Mouse (Mus musculus): ENCODE measurements at regions not wholly inside any gene's neighbourhood (a gene's known extent, or its start where the extent isn't known, plus 50 kb on each side); places are given as distances from the start of the nearest gene placed in this dataset.

DNA sequence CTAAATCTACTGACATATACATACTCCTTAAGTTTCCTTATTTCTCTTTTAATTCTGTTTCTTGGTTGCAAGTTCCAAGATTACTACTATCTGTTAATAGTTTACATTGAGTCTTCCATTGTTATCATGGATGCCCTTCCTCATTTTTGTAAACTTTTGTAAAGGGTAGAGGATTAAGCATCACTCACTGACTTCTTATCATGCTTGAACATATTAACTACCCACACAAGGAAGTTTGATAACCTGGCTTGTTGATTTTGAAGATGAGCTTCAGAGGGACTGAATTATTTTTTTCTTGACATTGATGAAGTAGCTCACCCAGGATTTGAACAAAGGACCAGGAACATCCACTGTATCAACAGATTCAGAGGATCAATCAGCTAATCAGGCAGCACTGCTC, 162.8 kb upstream of the Fam98a start:
- no peak for DNase-seq (ENCODE audit: low spot score)

DNA sequence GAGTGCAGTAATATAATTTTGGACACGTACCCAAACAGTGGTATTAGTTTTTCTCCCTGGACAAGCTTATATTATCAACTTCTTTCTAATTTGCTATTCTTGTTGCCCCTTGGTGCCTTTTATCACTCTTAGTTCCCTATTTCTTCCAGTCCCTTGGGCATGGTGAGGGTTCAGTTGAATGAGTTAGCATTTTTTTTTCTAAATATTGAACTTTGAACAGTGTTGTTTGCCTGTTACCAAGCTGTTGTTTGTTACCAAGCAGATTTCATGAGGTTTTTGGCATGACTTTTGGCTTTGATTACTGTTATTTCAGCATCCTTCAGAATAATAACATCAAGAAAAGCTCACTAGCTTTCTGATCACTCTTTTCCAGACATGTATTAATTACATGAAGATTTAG, 162.3 kb upstream of the Fam98a start:
- DNase-seq (ENCODE audit: low spot score): no peak

DNA sequence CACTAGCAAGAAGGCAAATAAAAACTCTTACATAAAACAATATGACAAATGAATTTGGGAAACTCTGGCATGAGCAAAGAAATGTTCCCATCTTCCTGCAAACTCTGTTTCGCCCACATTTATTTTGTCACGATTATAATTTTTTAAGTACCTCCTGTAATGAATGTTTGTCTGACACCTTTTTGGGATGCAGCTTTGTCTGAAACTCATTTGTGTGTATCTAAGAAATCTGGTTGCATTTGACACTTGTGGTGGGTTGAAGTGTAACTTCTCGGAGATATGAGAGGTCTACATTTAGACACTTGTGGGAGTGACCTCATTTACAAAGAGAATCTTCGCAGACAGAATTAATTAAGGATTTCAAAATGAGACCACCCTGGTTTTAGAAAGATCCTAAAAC, 155.9 kb upstream of the Fam98a start:
- no peak for DNase-seq (ENCODE audit: low spot score)

DNA sequence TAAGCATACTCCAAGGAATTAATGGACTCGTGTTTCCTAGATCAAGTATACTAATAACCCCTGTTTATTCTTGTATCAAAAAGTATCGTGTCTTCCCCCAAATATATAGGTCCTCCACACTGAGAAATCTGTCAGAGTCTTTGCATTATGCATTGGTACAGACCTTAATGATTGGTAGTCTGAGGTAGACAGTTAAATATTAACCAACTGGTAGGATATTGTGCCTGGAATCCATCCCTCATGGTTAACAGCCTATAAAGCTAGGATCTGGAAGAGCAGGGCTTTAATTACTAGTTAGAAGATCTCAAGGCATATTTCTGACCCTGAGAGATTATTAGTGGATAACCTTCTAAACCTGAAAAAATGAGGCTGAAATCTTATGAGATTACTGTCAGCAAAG, 153.6 kb upstream of the Fam98a start:
- DNase-seq (ENCODE audit: low spot score): no peak

DNA sequence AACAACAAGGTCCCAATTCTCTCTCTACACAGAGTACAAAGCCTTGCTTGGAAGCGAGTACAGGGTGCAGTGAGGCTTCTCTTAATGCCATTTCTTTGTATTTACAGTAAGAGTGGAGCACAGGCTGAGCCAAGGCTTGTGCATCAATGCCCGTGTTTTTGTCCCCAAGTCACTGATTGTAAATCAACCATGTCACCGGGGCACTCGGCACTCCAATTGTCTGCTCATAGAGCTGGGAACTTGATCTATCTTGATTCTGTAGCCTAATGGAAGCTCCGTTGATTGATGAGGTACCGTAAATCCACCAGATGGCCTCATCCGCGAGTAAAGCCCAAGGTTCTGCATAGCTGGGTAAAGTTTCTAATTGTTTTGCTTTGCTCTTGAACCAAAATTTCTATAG, 152.1 kb upstream of the Fam98a start:
- no peak for DNase-seq (ENCODE audit: low spot score)

DNA sequence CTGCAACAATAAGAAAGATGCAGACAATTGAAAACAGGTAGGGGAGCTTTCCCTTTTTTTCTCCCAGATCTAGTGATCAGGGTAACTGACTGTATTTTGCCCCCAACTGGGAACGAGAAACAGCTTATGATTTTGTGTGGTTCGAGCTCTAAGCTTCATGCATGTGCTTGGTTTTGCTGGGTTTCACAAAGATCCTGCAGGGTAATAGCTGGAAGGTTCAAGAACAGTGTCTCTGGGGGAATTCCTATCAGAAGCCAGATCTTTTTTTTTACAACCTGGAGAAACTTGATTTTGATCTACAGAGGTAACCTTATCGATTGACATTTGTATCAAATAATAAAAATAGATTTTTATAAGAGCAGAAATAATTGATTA, 145.0 kb upstream of the Fam98a start:
- no peak for DNase-seq (ENCODE audit: low spot score)

DNA sequence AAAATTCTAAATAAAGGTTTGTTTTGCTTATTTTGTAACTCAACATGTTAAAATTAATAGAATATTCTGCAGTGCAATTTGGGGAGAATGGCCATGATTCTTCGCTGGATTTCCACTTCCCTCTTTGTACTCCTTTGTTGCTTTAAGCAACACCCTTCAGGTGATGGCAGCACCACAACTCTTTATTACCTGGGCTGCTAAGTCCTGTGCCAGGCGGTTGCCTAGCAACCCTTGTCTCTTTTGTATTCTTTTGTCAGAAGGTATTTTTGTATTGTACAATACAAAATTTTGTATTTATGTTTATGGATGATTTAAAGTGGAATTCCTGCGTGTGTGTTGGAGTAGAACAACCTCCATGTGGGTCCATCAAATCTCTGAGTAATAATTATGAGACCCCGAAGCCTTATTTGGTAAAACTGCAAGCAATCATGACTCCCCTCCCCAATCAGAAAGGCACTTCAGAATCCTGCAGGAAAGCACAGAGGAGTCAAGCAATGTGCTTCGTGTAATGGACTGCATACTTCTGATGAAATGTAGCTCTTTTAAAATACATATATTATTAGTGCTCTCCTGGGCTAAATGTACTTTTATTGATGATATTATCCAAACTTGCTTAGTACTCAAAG, 144.5 kb upstream of the Fam98a start:
- no peak for DNase-seq (ENCODE audit: low spot score)

DNA sequence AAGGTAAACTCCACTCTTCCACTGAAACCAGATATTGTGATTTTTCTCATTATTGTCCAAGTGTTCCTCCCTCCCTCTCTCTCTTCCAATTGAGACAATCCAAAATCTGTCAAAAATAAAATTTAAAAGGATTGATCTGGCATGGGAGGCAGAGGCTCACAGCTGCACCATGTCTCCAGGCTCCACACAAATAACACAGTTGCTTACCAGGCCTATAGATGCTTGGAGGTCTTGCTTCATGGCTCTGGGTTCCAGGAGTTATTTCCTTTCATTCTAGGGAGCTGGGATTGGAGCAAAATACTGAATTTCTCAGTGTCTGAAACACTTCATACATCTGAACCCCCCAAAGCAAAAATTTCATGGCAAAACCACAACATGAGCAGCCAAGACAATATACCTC, 134.2 kb upstream of the Fam98a start:
- DNase-seq (ENCODE audit: low spot score): no peak

DNA sequence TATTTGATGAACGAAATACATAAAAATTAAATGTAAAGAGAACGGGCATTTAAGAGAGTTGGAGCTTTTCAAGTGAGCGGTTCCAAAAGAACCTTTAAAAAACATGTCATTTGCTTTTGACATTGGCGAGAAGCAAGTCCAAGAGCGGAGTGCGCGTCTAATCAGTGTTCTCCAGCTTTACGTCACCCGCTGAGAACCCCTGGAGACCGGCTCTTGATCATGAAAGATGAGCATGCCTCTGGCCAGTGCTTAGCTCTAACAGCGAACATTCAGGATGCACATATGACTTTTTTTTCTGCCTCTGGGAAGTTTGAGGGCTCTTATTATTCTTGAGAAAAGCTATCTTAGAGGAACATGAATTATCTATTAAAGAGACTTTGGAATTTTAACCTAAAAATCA, 95.2 kb upstream of the Fam98a start:
- DNase-seq (ENCODE audit: low spot score): no peak

DNA sequence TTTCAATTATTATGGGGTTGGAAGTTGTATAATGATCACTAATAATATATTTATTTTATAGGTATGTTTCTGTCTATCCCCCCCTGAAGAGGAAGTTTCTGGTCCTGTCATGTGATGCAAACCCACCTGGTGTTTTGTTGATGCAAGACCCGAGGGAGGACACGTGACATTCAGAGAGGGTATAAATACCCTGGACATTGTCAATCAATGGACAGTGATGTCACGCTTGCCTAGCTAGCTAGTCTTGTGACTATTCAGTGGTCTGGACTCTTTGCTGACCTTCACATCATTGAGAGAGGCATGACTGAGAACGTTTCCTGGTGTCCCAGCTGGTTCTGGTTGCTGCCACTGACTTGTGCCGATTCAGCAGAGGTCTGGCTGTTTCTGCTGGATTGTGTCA, 93.0 kb upstream of the Fam98a start:
- DNase-seq (ENCODE audit: low spot score): no peak

DNA sequence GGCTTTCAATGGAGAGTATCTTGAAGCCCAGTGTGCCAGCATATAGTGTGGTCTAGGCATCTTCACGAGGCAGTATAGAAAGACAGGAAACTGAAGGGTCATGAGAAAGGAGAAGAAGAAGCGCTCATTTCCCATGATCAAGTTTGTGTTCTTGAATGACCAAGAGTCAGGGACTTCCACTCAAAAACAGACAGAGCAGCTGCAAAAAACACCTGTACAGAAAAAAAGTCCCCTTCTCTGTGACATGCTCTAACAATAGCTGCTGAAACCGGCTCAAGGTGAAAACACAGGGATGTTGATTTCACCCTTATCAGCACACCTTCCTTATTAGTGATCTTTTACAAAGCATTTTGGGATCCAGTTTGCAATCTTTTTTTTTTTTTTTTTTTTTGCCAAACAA, 90.6 kb upstream of the Fam98a start:
- no peak for DNase-seq (ENCODE audit: low spot score)

DNA sequence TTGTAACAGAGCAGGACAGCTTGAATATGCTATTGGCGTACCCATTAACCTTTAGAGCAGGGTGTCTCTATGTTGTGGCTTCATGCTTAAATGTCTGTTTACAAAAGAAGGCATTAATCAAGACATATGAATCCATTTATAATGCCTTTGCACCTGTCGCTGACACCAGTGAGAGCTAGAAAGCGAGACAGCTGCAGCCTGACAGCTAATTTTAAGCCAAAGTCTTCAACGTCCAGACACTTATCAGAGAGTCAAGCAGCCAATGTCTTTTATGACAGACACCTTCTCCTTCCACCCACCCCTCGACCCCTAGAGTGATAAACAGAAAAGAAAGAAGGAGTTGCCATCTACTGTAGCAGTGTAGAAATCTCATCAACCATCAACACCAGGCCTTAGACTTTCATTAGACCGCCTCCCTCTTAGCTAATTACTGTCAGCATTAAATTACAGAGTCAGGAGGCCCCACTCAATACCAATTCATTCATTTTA, 89.3 kb upstream of the Fam98a start:
- DNase-seq (ENCODE audit: low spot score): no peak

DNA sequence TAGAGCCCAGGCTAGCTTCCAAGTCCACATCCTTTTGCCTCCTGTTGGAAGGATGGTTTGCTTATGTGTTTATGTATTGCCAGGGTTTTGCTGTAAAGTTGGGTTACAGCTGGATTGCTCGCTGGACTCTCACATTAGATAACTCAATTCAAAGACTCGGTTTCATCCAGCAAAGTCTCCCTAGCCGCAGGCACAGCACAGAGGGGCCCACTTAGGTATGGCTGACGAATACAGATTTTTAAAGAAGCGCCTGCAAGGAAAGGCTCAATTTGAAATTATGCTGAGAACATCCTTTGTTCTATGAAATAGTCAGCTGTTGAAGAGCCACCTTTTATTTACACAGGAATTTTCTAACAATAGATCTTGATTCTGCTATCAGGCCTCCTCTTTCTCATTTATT, 88.8 kb upstream of the Fam98a start:
- DNase-seq (ENCODE audit: low spot score): no peak

DNA sequence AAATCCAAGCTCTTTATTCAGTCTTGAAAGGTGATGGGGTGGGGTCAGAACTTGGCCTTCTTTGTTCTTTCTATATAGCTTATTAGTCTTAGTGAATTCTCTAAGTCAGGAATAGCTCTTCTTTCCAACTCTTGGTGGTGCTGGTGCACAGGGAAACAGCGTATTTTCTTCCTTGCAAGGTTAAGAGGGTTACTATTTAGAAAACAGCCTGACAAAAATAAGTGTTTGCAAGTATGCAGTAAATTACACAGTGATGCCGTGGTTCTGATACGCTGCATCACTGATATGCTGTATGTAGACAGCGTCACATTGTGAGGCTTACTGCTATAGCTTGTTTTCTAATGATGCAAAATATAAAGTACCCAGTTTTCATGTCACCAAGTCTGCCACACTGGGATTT, 78.1 kb upstream of the Fam98a start:
- no peak for DNase-seq (ENCODE audit: low spot score)

DNA sequence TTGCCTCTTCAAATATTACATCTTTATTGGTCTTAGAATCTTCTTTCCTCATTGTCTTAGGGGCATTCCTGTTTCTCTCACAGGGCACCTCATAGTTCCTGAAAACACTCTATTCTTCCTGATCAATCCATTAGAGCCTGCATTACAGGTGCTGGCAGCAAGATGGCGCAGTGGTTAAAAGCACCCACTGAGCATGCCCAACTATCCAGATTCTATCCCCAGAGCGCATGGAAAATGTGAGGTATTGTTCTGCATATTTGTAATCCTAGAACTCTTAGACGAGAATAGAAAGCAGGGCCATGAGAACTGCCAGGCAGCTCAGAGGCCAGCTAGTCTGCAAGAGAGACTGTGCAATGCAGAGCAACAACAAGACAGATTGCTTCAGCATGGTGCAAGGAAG, 67.7 kb upstream of the Fam98a start:
- DNase-seq (ENCODE audit: low spot score): no peak

DNA sequence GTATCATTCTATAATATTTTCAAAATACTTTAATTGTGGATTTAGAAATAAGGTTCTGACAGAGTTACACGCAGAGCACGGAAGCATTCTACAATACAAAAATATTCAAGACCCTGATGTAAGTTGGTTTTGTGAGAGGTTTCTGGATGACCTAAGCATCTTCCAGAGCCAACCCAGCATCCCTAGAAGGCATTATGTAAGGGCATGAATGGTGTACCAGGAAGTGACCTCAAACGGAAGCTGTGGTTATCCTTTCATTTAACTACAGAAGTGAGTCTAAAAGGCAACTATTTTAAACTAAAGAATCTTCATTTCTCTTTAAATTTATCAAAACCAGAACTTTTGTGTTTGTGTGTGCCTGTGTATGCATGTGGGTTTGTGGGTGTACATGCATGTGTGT, 66.8 kb upstream of the Fam98a start:
- DNase-seq (ENCODE audit: low spot score): no peak

DNA sequence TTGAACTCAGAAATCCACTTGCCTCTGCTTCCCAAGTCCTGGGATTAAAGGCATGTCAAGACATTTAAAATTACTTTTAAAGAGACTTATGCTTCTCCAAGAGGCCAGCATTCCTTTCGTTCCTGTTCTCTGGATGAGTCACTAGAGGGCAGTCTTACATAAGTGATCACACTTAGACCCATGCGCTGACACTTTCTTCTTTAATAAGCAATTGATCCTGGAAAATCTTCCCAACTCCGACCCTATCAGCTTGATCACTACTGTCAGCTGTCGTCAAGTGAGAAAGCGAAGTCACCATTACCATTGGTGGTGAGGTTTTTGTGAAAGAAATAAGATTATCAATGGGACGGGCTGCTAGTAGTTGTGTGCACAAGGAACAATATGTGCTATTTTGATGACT, 65.5 kb upstream of the Fam98a start:
- no peak for DNase-seq (ENCODE audit: low spot score)

DNA sequence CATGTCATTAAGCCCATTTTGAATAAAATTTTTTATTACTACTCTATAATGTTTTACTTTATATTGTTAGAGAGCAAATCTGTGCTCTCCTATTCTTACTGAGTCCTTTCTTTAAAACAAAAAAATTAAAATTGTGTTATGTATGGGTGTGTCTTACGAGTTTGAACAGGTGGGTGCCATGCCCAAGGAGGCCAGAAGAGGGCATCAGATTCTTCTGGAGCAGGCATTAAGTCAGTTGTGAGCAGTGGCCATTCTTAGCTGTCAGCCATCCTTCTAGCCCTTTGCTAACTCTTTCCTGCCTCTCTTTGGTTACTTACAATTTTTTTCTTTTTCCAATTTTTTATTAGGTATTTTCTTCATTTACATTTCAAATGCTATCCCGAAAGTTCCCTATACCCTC, 63.6 kb upstream of the Fam98a start:
- DNase-seq (ENCODE audit: low spot score): peak; percentile 9

DNA sequence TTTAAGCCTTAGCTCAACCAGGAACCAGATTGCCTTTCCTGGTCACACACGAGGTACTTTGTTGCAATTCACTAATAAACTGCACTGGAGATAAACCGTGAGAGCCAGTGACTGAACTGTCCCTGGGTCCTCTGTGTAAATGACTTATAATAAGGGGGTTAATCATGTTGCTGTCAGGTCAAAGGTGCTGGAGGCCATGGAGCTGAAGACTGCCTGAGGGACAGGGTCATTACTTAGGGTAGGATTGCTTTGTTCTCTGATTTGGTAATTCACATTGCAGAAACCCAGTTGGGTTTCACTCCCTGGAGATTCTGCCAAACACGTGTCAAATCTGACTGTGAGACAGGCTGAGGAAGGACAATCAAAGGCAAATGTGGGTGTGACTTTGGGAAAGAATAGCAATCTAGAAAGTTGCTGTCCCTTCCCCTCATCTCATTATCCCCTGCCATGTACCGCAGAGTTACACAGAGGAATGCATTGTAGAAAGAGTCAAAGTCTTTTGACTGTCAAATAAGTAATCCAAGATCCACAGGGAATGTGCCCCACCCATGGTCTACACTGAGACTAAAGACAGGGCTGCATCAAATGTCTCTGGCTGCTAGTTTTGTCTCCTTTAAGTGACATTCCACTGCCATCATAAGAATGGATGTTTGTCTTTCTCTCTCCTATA, 51.8 kb upstream of the Fam98a start:
- no peak for DNase-seq (ENCODE audit: low spot score)
